Mouse (Mus musculus): ENCODE measurements around the gene Rdh11.

Rdh11 gene

GRCm38 (mm10) chr12:79139417-79139816, 52.7 kb downstream of the Rdh11 start:
- DNase-seq (ENCODE audit: low spot score), result no peak

- no peak for DNase-seq (ENCODE audit: low spot score)
Measured at GRCm38 (mm10) chr12:79138999-79139398, 53.1 kb downstream of the Rdh11 start.

GRCm38 (mm10) chr12:79136949-79137348, 55.1 kb downstream of the Rdh11 start:
- DNase-seq (ENCODE audit: low spot score), result no peak

GRCm38 (mm10) chr12:79135105-79135504, 57.0 kb downstream of the Rdh11 start:
- no peak for DNase-seq (ENCODE audit: low spot score)

DNA sequence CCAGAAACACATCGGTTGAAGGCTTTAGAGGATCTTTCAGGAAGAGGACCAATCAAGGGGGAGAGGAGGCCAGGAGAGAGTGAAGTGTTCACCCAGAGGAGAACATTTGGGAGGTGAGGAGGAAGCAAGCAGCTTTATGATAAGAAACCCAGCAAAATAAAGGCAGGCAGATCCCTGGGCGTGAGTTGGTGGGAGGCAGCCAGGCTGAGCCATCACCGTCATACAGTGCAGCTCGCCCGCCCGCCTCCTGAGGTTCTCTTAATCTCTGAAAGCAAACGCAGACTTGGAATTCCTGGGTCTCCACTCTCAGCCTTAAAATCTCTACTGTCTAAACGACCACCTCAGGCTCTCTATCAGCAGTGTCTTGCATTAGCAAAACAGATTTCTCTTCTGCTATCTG, 57.4 kb downstream of the Rdh11 start:
- no peak for DNase-seq (ENCODE audit: low spot score)

DNA sequence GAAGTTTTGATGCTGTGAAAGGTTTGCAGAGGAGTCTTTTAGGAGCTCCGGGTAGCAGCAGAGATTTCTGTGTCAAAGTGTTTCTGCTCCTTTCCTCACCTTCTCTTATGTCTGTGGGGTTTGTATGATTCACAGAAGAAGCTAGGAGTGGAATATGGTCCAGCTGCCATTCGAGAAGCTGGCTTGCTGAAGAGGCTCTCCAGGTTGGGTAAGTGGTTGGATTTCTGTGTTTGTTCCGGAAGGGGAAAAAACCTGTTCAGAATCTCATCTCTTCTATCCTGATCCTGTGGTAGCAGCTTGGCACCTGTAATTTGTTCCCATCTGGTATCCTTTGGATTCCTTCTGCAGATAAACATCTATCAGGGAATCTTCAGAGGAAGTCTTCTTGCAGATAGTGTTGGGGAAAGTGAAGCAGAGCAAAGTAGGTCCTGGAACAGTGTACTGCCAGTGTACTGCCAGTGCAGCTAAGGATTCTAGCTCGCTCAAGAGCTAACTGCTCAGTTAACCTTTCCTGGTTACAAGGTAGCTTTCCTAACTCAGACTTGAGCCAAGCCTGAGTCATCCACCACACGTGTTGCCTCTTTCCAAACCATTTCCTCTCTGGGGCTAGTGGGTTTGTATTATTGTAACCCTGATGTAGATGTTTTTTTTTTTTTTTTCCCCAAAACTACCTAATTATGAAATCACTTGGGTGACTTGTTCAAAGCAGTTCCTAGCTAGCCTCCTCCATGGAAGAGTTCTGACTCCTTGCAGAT, 60.2 kb downstream of the Rdh11 start:
- DNase-seq (ENCODE audit: low spot score), result no peak

GRCm38 (mm10) chr12:79131178-79131675, 60.9 kb downstream of the Rdh11 start:
- DNase-seq (ENCODE audit: low spot score), result no peak

- peak; percentile 77 for DNase-seq (ENCODE audit: low spot score)
Measured at GRCm38 (mm10) chr12:79130299-79131177, 61.6 kb downstream of the Rdh11 start, which contains the start of gene Arg2. Gene Arg2 (plus strand): TSS chr12:79130777.
